Mouse (Mus musculus) erythroid progenitor cell, adult 5-6 weeks (primary cell): ENCODE results near the gene Sirt4. TPM values are rescaled to one million over a fixed set of nuclear protein-coding genes. Genes with fewer than 3 reads are reported as not detected.

Experiments used
- total RNA-seq, 2 experiments: library from RNA; stranded (forward) in 1 of 2; stranded (reverse) in 1 of 2; fragments of 150-400 nt in 1 of 2; fragments of 186-747, 209-891 nt in 1 of 2; gene quantifications; 2 replicates each; pipeline versions ENCODE4 v1.2.3 to v1.2.4; 2015 to 2017; ENCODE audit warnings: low replicate concordance in 2 of 2

Gene Sirt4
- total RNA-seq, 2 experiments from 2014 or later, result not detected

Other genes starting within 250 kb of the Sirt4 start
- 45.8 and 70.0 TPM in 2 replicates for gene Pop5, start 248.9 kb downstream of the Sirt4 start, total RNA-seq (2015; ENCODE audit: low replicate concordance)
- 29.8 and 33.7 TPM in 2 replicates for gene Pop5, start 248.9 kb downstream of the Sirt4 start, total RNA-seq (2017; ENCODE audit: low replicate concordance)
- 170 and 198 TPM in 2 replicates for gene Rnf10, start 211.8 kb downstream of the Sirt4 start, total RNA-seq (2015; ENCODE audit: low replicate concordance)
- 378 and 474 TPM in 2 replicates for gene Rnf10, start 211.8 kb downstream of the Sirt4 start, total RNA-seq (2017; ENCODE audit: low replicate concordance)
- 7.2 and 8.4 TPM in 2 replicates for gene Coq5, start 205.1 kb downstream of the Sirt4 start, total RNA-seq (2015; ENCODE audit: low replicate concordance)
- gene Coq5, start 205.1 kb downstream of the Sirt4 start, total RNA-seq (2017; ENCODE audit: low replicate concordance), result 12.8 and 15.9 TPM in 2 replicates
- 310 and 338 TPM in 2 replicates for gene Dynll1, start 183.7 kb downstream of the Sirt4 start, total RNA-seq (2015; ENCODE audit: low replicate concordance)
- gene Dynll1, start 183.7 kb downstream of the Sirt4 start, total RNA-seq (2017; ENCODE audit: low replicate concordance), result 98.2 and 201 TPM in 2 replicates
- gene Srsf9, start 157.5 kb downstream of the Sirt4 start, total RNA-seq (2015; ENCODE audit: low replicate concordance), result 26.8 and 36.4 TPM in 2 replicates
- 45.7 and 86.4 TPM in 2 replicates for gene Srsf9, start 157.5 kb downstream of the Sirt4 start, total RNA-seq (2017; ENCODE audit: low replicate concordance)
- gene Gatc, start 143.5 kb downstream of the Sirt4 start, total RNA-seq (2015; ENCODE audit: low replicate concordance), result 25.6 and 32.3 TPM in 2 replicates
- 6.4 and 10.9 TPM in 2 replicates for gene Gatc, start 143.5 kb downstream of the Sirt4 start, total RNA-seq (2017; ENCODE audit: low replicate concordance)
- 19.3 and 19.8 TPM in 2 replicates for gene Triap1, start 143.5 kb downstream of the Sirt4 start, total RNA-seq (2015; ENCODE audit: low replicate concordance)
- gene Triap1, start 143.5 kb downstream of the Sirt4 start, total RNA-seq (2017; ENCODE audit: low replicate concordance), result 3.2 and 8.5 TPM in 2 replicates
- gene Cox6a1, start 135.7 kb downstream of the Sirt4 start, total RNA-seq (2015; ENCODE audit: low replicate concordance), result 265 and 340 TPM in 2 replicates
- 55.4 and 95.0 TPM in 2 replicates for gene Cox6a1, start 135.7 kb downstream of the Sirt4 start, total RNA-seq (2017; ENCODE audit: low replicate concordance)
- not detected in 2 replicates for gene Msi1, start 55.1 kb downstream of the Sirt4 start, total RNA-seq (2015; ENCODE audit: low replicate concordance)
- gene Msi1, start 55.1 kb downstream of the Sirt4 start, total RNA-seq (2017; ENCODE audit: low replicate concordance), result not detected in 2 replicates
- not detected in 2 replicates for gene Pla2g1b, start 18.5 kb downstream of the Sirt4 start, total RNA-seq (2015; ENCODE audit: low replicate concordance)
- gene Pla2g1b, start 18.5 kb downstream of the Sirt4 start, total RNA-seq (2017; ENCODE audit: low replicate concordance), result not detected in 2 replicates
- 18.9 and 24.5 TPM in 2 replicates for gene Pxn, start 22.0 kb upstream of the Sirt4 start, total RNA-seq (2015; ENCODE audit: low replicate concordance)
- gene Pxn, start 22.0 kb upstream of the Sirt4 start, total RNA-seq (2017; ENCODE audit: low replicate concordance), result 11.1 and 21.2 TPM in 2 replicates
- 1,000 and 1,025 TPM in 2 replicates for gene Rplp0, start 74.7 kb upstream of the Sirt4 start, total RNA-seq (2015; ENCODE audit: low replicate concordance)
- 380 and 735 TPM in 2 replicates for gene Rplp0, start 74.7 kb upstream of the Sirt4 start, total RNA-seq (2017; ENCODE audit: low replicate concordance)
- 9.4 and 17.6 TPM in 2 replicates for gene Gcn1l1, start 80.5 kb upstream of the Sirt4 start, total RNA-seq (2015; ENCODE audit: low replicate concordance)
- gene Gcn1l1, start 80.5 kb upstream of the Sirt4 start, total RNA-seq (2017; ENCODE audit: low replicate concordance), result 13.7 and 14.1 TPM in 2 replicates
- 33.5 and 53.7 TPM in 2 replicates for gene Rab35, start 147.2 kb upstream of the Sirt4 start, total RNA-seq (2015; ENCODE audit: low replicate concordance)
- gene Rab35, start 147.2 kb upstream of the Sirt4 start, total RNA-seq (2017; ENCODE audit: low replicate concordance), result 46.8 and 49.4 TPM in 2 replicates
- gene Bicdl1, start 246.9 kb upstream of the Sirt4 start, total RNA-seq (2015; ENCODE audit: low replicate concordance), result 2.5 TPM in 2 replicates
- 0.64 TPM in 1 of 2 replicates, not detected in the other for gene Bicdl1, start 246.9 kb upstream of the Sirt4 start, total RNA-seq (2017; ENCODE audit: low replicate concordance)